Mouse (Mus musculus) Patski (cell line): ENCODE data around the gene 4930474N05Rik. TPM values are rescaled to one million over a fixed set of nuclear protein-coding genes. Genes with fewer than 3 reads are reported as not detected.

Experiments used
- ATAC-seq: fragments of 100-300 bp; one replicate; pipeline ENCODE4 v1.8.0; 2021
- CTCF ChIA-PET: fragments of 350-600 bp; sonication (Branson Sonifier 250); formaldehyde crosslinking; loops from one replicate; lab custom pipeline; 2022; ENCODE audit warnings: inconsistent platforms; lab: Charles Lee
- POLR2A ChIA-PET: fragments of 350-600 bp; sonication (Branson Sonifier 250); formaldehyde crosslinking; loops from one replicate; lab custom pipeline; 2022; ENCODE audit warnings: antibody characterized with exemption, inconsistent platforms; lab: Charles Lee
- DNase-seq: peaks from one replicate; pipeline ENCODE4 v3.0.0-alpha.2; 2011; ENCODE audit warnings: low read depth, low spot score
- H3K27me3 ChIP-seq: fragments of 371-371 bp; one replicate; pipeline ENCODE4 v1.5.1; 2021
- CTCF ChIP-seq: fragments of 100-300 bp; IDR thresholded peaks from one replicate; pipeline ENCODE4 v1.5.1; 2021
- in situ Hi-C: fragments of 300-500 bp; cut with MboI; formaldehyde crosslinking; loops from 3 replicates; pipeline ENCODE4 v1.11.1; 2018; ENCODE audit warnings: low pct_unique_long_range_greater_than_20kb, mixed read lengths
- polyA plus RNA-seq: library from polyadenylated mRNA; unstranded; gene quantifications from one replicate; pipeline ENCODE4 v1.2.3, GENCODE M21; 2021

Gene 4930474N05Rik
- polyA plus RNA-seq: not detected

DNA sequence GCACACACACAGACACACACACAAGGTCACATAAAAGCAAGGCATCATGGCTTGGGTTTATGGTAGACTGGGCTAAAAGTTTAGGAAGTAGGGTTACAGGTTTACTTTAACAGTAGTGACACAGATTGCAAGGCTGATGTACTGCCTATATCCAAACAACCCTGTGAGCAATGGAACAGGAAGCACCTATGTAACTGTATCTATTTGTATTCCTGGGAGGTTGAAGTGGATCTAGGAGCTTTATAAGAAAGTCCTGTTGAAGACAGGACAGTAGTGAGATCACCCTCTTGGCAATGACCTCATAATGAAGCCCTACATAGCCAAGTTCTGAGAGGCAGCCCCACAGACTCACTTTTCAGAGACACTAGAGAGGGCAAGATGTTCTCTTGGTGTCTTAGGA lies at the start of gene 4930474N05Rik:
4930474N05Rik (plus strand) TSS at position 301 of the 400 bp plus-strand sequence.
- ChIA-PET POLR2A (no interaction called here), CTCF (no interaction called here)
- H3K27me3 ChIP-seq: no peaks in the 10 kb centered on the region
- no peak for DNase-seq
- no peak for TF ChIP-seq CTCF
- no peak for ATAC-seq
- in situ Hi-C loops: no loop called here

DNA sequence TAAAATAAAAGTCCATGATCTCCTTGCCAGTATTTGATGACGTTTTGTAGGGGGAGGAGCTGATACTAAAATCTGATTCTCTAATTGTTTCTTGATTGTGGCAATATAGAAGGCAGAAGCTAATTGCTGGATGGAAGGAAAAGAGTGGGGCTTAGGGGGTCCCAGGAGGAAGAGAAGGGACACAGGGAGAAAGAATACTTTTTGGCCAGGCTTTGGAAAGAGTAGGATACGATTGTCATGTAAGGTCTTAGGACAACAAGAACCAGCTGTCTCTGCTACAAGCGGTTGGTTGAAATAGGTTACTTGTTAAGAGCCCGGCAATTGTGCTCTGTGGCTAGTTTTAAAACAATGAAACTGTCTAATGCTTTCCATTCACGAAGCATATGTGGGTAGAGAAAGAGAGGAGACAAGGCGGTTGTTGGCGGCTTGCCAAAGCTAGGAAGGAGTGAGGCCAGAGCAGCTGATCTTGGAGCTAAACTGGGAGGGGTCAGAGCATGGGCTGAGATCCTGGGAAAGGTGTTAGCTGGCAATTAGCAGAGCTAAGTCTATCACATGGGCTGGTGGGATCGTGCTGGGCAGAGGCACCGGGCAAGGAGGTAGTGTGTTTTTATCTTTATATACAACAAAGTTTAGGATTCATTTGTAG lies 45.8 kb upstream of the 4930474N05Rik start:
- ATAC-seq (no peak), DNase-seq (no peak)
- H3K27me3 ChIP-seq: no peaks in the 10 kb centered on the region
- CTCF ChIA-PET: no interaction called here
- in situ Hi-C loops: no loop called here
- TF ChIP-seq CTCF: no peak
- POLR2A ChIA-PET: no interaction called here

DNA sequence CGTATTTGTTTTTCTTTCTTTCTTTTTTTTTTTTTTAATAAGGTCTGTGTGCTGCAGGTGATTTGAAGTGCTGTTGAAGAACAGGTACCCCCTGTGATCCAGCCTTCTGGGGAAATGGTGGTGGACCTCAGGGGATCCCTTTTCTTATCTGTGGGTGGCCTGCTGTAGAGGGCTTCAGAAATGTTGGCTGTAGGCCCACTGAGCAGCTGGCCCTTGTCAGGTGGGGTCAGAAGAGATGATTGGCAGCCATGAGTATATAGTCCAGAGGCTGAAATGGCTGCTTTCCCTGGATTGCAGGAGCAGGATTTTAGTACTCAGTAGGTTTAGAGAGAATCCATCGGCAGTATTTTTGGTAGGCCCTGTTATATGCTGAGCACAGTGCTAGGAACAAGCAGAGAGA lies 41.4 kb upstream of the 4930474N05Rik start:
- in situ Hi-C loops: no loop called here
- ATAC-seq (no peak), DNase-seq (no peak)
- H3K27me3 ChIP-seq: no peaks in the 10 kb centered on the region
- no peak for TF ChIP-seq CTCF
- ChIA-PET CTCF (no interaction called here), POLR2A (no interaction called here)

DNA sequence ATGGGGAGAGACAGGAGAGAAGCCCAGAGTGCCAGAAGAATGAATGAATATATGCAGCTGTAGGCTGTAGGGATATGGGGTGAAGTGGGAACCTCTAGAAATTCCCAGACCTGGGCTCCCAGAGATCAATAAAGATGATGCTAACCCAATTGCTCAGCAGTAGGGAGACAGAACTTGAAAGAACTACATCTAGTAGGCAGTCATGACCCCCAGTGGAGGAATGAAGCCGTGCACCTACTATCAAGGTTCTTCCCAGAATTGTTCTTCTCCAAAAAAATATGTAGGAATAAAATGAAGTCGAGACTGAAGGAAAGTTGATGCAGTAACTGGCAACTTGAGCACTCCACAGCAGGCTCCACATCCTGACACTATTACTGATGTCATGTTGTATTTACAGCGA lies 3.8 kb downstream of the 4930474N05Rik start:
- in situ Hi-C loops: no loop called here
- ChIA-PET POLR2A (no interaction called here), CTCF (no interaction called here)
- no peaks in the 10 kb centered on the region for H3K27me3 ChIP-seq
- no peak for ATAC-seq
- no peak for DNase-seq
- TF ChIP-seq CTCF: no peak

DNA sequence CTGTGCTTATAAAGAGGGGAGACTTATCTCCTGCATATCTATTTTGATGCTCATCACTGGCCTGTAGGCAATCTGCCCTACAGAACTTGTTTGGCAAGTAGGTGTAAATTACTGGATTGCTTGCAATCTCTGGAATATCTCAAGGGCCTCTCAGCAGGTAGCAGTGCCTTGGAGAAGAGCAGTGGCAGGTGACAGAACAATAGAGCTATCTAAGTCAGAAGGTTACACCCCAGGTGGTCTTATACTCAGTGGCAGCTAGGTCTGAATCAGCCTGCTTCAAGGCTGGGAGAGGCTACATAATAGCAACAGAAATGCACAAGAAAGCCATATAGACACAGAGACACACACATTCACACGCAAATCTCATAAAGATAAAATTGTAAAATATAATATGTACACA lies 4.9 kb downstream of the 4930474N05Rik start:
- POLR2A ChIA-PET: no interaction called here
- no peak for ATAC-seq

DNA sequence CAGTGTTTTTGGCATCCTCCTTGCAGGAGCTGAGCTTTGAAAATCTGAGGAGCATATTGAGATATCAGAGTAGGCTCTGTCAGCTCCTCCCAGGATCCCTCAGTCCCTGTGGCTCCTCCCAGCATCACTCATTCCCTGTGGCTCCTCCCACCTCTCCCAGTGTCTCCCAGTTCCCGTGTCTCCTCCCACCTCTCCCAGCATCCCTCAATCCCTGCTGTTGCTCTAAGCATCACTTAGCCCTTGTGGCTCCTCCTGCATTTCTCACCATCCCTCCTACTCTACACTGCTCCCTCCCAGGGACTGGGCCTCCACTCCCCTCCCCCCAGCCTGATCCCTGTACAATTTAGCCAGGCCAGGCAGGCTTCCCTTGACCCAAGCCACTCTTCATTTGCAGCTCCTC lies 6.0 kb downstream of the 4930474N05Rik start:
- H3K27me3 ChIP-seq: no peaks in the 10 kb centered on the region
- DNase-seq: no peak
- POLR2A ChIA-PET: no interaction called here
- CTCF ChIA-PET: no interaction called here
- in situ Hi-C loops: no loop called here
- TF ChIP-seq CTCF: no peak
- no peak for ATAC-seq

More for the DNA sequence above, 4.9 kb downstream of the 4930474N05Rik start:
- CTCF ChIA-PET: no interaction called here
- in situ Hi-C loops: no loop called here
- TF ChIP-seq CTCF: no peak
- no peaks in the 10 kb centered on the region for H3K27me3 ChIP-seq
- DNase-seq: no peak

DNA sequence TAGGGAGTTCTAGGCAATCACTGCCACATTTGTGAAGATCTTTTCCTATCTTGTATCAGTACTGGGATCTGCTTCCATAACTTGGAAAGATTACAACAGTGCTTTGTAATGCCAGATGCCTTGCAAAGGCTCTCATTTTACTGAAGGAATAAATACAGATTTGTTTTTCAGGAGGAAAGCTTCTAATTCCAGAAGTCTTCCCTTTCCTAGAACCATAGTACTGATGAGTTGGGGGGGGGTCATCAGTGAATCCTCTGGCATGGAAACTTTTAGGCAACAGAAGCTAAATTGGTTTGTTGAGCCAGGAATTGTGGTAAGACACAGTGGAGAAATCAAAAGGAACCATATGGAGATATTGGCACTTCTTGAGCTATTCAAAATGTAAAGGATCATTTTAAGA lies 19.8 kb downstream of the 4930474N05Rik start:
- CTCF ChIA-PET: no interaction called here
- POLR2A ChIA-PET: no interaction called here
- TF ChIP-seq CTCF: no peak
- no peaks in the 10 kb centered on the region for H3K27me3 ChIP-seq
- ATAC-seq: no peak
- no peak for DNase-seq
- in situ Hi-C loops: no loop called here

DNA sequence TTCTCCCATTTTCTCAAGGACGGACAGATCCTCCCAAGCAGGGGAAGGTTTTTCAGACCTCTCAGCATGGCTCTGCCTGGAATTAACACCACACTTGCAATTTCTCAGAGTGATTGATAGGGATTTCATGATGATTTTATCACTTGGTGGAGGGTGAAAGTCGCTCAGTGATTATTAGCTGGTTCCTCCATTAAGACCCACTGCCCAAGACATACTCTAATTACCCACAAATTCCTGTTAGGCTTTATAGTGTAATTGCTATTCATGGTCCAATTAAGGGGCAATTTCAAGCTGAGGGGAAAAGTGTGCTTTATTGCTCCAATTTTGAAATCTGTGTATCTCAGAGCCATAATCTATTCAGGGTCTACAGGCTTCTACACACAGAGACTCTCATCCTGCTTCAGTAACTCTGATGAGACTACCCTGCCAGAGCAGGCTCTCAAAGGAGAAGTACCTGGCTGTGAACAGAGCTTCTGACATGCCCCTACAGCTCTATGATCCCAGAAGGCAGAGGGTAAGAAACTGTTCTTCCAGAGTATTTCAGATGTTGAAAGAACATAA lies 29.1 kb downstream of the 4930474N05Rik start:
- H3K27me3 ChIP-seq: no peaks in the 10 kb centered on the region
- DNase-seq (no peak), ATAC-seq (no peak)
- no peak for TF ChIP-seq CTCF
- CTCF ChIA-PET: no interaction called here
- POLR2A ChIA-PET: no interaction called here
- in situ Hi-C loops: no loop called here

DNA sequence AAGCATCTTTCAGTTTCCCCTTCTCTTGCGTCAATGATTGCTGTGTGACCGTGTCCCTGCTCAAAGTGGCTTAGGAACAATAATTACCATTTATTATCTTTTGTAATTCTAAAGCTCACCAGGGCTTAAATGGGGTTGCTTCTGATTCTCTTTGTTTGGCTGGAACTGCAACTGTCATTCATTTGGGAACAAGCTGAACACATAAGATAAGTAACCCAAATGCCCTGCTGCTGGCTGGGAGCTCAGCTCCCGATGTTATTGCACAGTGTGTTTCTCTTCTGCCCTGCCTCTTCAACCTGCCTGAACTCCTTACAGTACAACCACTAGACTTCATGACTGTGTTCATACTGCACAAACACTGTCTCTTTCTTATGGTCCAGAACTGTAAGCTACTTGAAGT lies 41.0 kb downstream of the 4930474N05Rik start:
- no peak for ATAC-seq
- CTCF ChIA-PET: no interaction called here
- no peak for DNase-seq
- no peaks in the 10 kb centered on the region for H3K27me3 ChIP-seq
- no peak for TF ChIP-seq CTCF
- in situ Hi-C loops: no loop called here
- POLR2A ChIA-PET: no interaction called here

DNA sequence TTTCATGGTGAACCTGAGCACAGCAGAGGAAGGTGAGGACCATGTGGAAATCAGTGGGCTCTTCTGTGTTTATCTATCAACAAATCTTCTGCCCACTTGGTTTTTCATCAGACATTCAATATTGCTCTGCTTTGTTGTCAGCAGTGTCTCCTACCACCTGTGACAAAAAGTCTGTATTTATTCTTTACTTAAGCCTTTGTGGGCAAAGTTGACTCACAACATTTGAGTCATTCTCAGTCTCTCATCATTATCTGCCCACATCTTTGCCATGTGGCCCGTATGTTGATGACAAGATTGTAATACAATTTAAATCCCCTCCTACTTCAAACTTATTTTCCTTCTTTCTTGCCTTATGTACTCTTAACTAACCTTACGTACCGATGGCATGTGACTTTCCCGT lies 43.0 kb downstream of the 4930474N05Rik start:
- ATAC-seq (no peak), DNase-seq (no peak)
- no peaks in the 10 kb centered on the region for H3K27me3 ChIP-seq
- ChIA-PET POLR2A (no interaction called here), CTCF (no interaction called here)
- in situ Hi-C loops: no loop called here
- no peak for TF ChIP-seq CTCF

DNA sequence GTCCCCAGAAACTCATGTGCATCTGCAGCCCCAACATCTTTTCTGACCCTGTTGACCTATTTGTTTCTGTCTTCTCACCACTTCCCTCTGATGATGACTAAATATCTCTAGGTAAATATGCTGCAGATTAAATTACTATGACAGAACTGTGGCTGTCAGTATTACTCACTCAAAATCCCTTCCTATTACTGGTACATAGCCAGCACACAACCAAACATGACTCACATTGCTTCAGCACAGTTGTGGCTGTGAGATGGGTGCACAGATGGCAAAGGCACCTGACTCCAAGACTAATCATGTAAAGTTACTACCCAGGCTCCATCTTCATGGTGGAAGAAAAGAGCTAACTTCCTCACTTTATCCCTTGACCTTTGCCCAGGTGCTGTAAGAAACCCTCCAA lies 50.5 kb downstream of the 4930474N05Rik start:
- no peak for ATAC-seq
- CTCF ChIA-PET: no interaction called here
- in situ Hi-C loops: no loop called here
- POLR2A ChIA-PET: no interaction called here
- H3K27me3 ChIP-seq: no peaks in the 10 kb centered on the region
- no peak for DNase-seq
- TF ChIP-seq CTCF: no peak
